Mouse (Mus musculus) forebrain, embryonic 11.5 days (tissue): ENCODE results near the gene Prdm10. TPM values are rescaled to one million over a fixed set of nuclear protein-coding genes. Genes with fewer than 3 reads are reported as not detected.
A peak's percentile ranks its signal among the peaks of the same experiment; 100 is the strongest.

Experiments used
- ATAC-seq: fragments of 200-750 bp; cut with Nextera tagmentation; replicated peaks from 2 replicates; pipeline ENCODE4 v1.8.0; 2017; ENCODE audit warnings: moderate TSS enrichment; ENCODE audit not compliant: low FRiP score
- DNase-seq: peaks from one replicate; pipeline ENCODE4 v3.0.0-alpha.2; 2017; ENCODE audit warnings: low spot score
- H3K27ac ChIP-seq: fragments of 300-500 bp; sonication (generic); 2 replicates; pipeline ENCODE4 v1.5.1; 2014; ENCODE audit warnings: low read depth, low read length
- H3K27me3 ChIP-seq: fragments of 300-500 bp; sonication (generic); 2 replicates; pipeline ENCODE4 v1.6.1; 2014; ENCODE audit warnings: mild to moderate bottlenecking, low read length, mixed read lengths; ENCODE audit not compliant: control insufficient read depth, insufficient read depth
- H3K36me3 ChIP-seq: fragments of 300-500 bp; sonication (generic); 2 replicates; pipeline ENCODE4 v1.6.1; 2014; ENCODE audit warnings: mild to moderate bottlenecking, low read length, moderate library complexity, mixed read lengths; ENCODE audit not compliant: control insufficient read depth, insufficient read depth
- H3K4me1 ChIP-seq: fragments of 300-500 bp; sonication (generic); replicated peaks from 2 replicates; pipeline ENCODE4 v1.6.1; 2014; ENCODE audit warnings: low read length, mixed read lengths; ENCODE audit not compliant: control insufficient read depth, insufficient read depth
- H3K4me2 ChIP-seq: fragments of 300-500 bp; sonication (generic); 2 replicates; pipeline ENCODE4 v1.6.1; 2014; ENCODE audit warnings: low read depth, mild to moderate bottlenecking, low read length, moderate library complexity, mixed read lengths; ENCODE audit not compliant: severe bottlenecking
- H3K4me3 ChIP-seq: fragments of 300-500 bp; sonication (generic); 2 replicates; pipeline ENCODE4 v1.5.1; 2014; ENCODE audit warnings: low read depth, low read length
- H3K9ac ChIP-seq: fragments of 300-500 bp; sonication (generic); 2 replicates; pipeline ENCODE4 v1.6.1; 2014; ENCODE audit warnings: low read length
- H3K9me3 ChIP-seq: fragments of 300-500 bp; sonication (generic); 2 replicates; pipeline ENCODE4 v1.6.1; 2016; ENCODE audit warnings: low read length, mixed read lengths; ENCODE audit not compliant: control insufficient read depth
- WGBS: fragments of 180-500 bp; shearing (Covaris S2); extraction: QIAGEN DNeasy Blood & Tissue Kit; methylation state at CpG from one replicate; pipeline ENCODE4 v1.1.7; 2014; 5-methylcytosine and 5-hydroxymethylcytosine counted together
- polyA plus RNA-seq: library from polyadenylated mRNA; unstranded; fragments of >200 nt; fragmentation: Nextera tagmentation; extraction: Ambion mirVana; gene quantifications from 2 replicates; pipeline ENCODE4 v1.2.1, GENCODE M21; 2014

The Prdm10 gene
- polyA plus RNA-seq, 1 experiment from 2014 or later = 10.1 TPM

DNA sequence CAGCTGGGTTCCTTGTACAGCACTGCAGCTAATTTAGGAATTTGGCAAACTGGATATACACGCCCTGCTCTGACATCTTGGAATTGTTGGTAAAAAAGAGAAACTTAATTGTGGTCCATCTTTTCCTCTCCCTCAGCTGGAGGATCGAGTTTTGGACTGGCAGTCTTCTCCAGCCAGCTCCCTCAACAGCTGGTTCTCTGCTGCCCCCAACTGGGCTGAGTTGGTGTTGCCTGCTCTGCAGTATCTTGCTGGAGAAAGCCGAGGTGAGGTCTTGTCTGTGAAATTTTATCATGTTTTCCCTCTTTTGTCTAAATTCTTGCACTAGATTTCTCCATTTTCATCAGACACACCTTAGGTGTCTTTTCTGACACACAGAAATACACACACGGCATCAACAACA is 120.1 kb downstream of the Prdm10 start:
- Histone ChIP-seq H3K36me3 (peaks cover 30% of the 10 kb centered on the region), H3K4me2 (no peak overlapping the region), H3K27ac (no peak overlapping the region), H3K9ac (no peak overlapping the region), H3K4me3 (no peak overlapping the region), H3K4me1 (no peaks in the 10 kb centered on the region), H3K9me3 (no peaks in the 10 kb centered on the region), H3K27me3 (no peaks in the 10 kb centered on the region)
- WGBS = 57% methylated on average over 4 of the region's 4 CpGs
- DNase-seq = peak; percentile 85
- ATAC-seq = no peak

DNA sequence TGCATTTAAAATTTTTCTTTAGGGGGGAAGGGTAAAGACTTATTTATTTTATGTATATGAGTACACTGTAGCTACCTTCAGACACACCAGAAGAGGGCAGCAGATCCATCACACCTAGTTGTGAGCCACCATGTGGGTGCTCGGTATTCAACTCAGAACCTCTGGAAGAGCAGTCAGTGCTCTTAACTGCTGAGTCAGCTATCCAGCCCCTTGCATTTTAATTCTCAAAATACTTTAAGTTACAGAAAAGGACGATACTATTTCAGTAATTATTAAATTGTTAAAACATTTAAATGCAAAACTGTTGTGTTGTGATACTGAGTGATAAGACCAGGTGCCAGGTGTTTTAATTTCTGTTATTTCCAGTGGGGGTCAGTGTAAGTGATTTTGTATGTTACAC is 124.0 kb downstream of the Prdm10 start:
- Histone ChIP-seq H3K4me1 (no peaks in the 10 kb centered on the region), H3K9me3 (no peaks in the 10 kb centered on the region), H3K27me3 (no peaks in the 10 kb centered on the region), H3K27ac (no peak overlapping the region), H3K9ac (no peak overlapping the region), H3K4me2 (no peak overlapping the region), H3K36me3 (peaks cover 26% of the 10 kb centered on the region), H3K4me3 (no peak overlapping the region)
- ATAC-seq (no peak), DNase-seq (no peak)
- WGBS = 90% methylated on average over 2 of the region's 2 CpGs

DNA sequence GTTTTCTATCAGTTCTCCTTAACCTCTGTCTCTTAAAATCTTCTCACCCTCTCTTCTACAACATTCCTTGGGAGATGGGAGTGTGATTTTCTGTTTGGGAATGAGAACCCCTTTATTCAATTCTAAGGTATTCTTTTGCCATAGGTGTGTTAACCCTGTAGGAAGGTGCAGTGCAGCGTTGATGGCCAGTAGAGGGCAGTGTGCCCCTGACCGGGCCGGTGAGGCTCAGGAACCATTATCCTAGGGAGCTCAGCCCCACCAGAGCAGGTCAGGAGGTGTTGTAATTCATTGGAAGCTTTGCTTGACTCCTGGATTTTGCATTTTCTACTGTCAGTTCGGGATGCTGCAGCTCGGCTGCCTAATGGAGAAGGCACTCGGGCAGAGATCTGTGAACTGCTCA is 124.9 kb downstream of the Prdm10 start:
- Histone ChIP-seq H3K9me3 (no peaks in the 10 kb centered on the region), H3K27me3 (no peaks in the 10 kb centered on the region), H3K27ac (no peak overlapping the region), H3K4me3 (no peak overlapping the region), H3K36me3 (peaks cover 29% of the 10 kb centered on the region), H3K4me2 (no peak overlapping the region), H3K9ac (no peak overlapping the region), H3K4me1 (no peaks in the 10 kb centered on the region)
- peak; percentile 60 for DNase-seq
- ATAC-seq = no peak
- 64% methylated on average over 6 of the region's 6 CpGs for WGBS

DNA sequence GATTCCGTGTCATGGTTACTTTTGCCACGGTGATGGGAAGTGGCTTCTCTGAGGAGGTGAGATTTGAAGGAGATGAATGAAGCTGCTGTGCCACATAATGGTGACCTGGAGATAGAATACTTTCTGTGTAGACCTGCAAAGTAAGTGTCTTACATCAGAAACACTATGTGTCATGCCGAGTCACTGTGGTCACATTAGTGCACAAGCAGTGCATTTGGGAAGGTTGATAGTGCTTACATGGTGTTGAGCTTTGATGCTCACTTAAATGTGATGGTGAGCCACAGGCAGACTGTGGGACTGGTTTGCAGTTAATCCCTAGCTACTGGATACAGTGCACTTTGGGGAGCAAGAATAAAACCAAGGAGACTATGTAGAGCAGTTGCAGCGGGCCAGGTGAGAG is 131.8 kb downstream of the Prdm10 start:
- H3K4me3 ChIP-seq = no peak overlapping the region
- no peak overlapping the region for H3K4me2 ChIP-seq
- H3K9me3 ChIP-seq = no peaks in the 10 kb centered on the region
- H3K27me3 ChIP-seq = no peaks in the 10 kb centered on the region
- H3K27ac ChIP-seq = no peak overlapping the region
- ATAC-seq = no peak
- peaks cover 12% of the 10 kb centered on the region; the same call in 1 of the 2 replicates for H3K36me3 ChIP-seq
- 96% methylated on average over 4 of the region's 4 CpGs for WGBS
- H3K4me1 ChIP-seq = no peaks in the 10 kb centered on the region
- no peak for DNase-seq
- H3K9ac ChIP-seq = no peak overlapping the region

DNA sequence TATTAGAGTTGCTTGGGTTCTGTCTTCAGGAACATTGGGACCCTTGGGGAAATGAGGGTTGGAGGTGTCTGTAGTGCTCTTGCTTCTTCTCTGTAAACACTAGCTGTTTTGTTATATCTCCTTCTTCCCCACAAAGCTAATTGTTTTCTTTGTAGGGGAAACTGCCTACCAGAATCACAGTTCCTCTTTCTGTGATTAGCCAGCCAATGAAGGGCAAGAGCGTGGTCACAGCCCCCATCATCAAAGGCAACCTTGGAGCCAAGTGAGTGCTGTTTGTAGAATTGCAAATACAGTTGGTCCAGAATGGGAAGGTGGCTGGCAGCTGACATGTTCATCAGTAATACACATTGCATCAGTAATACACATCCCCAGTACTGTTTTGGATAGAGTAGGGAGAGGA is 138.5 kb downstream of the Prdm10 start:
- Histone ChIP-seq H3K27ac (no peak overlapping the region), H3K4me2 (no peak overlapping the region), H3K9ac (no peak overlapping the region), H3K4me3 (no peak overlapping the region), H3K9me3 (no peaks in the 10 kb centered on the region), H3K36me3 (peaks cover 23% of the 10 kb centered on the region), H3K4me1 (no peaks in the 10 kb centered on the region), H3K27me3 (no peaks in the 10 kb centered on the region)
- no peak for DNase-seq
- WGBS = 100% methylated on average over 1 of the region's 1 CpGs
- no peak for ATAC-seq

DNA sequence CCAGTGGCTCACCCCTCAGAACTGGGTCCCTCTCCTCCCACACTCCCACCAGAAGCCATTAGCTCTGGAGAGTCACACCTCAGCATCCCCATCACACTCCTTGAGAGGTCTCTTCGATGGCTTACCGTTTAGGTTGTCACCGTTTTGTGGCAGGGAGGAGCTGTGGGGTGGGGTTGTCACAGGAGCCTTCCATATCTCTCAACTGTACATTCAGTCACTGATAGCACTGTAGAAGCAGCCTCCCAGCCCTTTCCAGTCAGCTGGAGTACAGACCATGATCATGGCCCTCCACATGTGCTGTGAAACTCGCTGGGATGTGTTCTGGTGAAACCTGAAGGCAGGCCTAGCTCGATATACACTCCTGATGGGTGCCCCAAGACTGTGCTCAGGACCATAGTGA is 141.8 kb downstream of the Prdm10 start:
- Histone ChIP-seq H3K27ac (no peak overlapping the region), H3K9me3 (no peaks in the 10 kb centered on the region), H3K4me2 (no peak overlapping the region), H3K4me1 (no peaks in the 10 kb centered on the region), H3K4me3 (no peak overlapping the region), H3K27me3 (no peaks in the 10 kb centered on the region), H3K36me3 (peaks cover 15% of the 10 kb centered on the region), H3K9ac (no peak overlapping the region)
- no peak for DNase-seq
- ATAC-seq = no peak
- 90% methylated on average over 5 of the region's 5 CpGs for WGBS

DNA sequence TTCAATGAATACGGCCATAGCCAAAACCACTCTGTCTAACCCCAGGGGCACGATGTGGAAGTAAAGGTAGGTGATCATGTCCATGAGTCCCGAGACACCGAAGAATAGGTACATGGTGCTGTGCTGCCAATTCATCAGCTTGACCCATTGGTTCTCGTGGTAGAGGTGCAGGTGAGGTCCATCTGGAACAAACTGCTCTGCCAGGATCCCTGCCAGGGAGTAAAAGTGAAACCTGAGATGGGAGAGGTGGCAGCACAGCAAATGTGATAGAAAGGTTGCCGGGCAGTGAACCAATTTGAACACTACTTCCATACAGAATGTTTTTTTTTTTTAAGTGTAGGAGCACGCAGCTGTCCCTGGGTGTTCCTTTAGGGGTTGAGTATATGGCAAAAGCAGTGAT is 148.6 kb downstream of the Prdm10 start:
- no peaks in the 10 kb centered on the region for H3K36me3 ChIP-seq
- DNase-seq (no peak), ATAC-seq (no peak)
- no peak overlapping the region for H3K4me3 ChIP-seq
- no peak overlapping the region for H3K4me2 ChIP-seq
- H3K9ac ChIP-seq = no peak overlapping the region
- H3K27ac ChIP-seq = no peak overlapping the region
- H3K27me3 ChIP-seq = no peaks in the 10 kb centered on the region
- H3K9me3 ChIP-seq = no peaks in the 10 kb centered on the region
- 92% methylated on average over 7 of the region's 7 CpGs for WGBS
- no peaks in the 10 kb centered on the region for H3K4me1 ChIP-seq

DNA sequence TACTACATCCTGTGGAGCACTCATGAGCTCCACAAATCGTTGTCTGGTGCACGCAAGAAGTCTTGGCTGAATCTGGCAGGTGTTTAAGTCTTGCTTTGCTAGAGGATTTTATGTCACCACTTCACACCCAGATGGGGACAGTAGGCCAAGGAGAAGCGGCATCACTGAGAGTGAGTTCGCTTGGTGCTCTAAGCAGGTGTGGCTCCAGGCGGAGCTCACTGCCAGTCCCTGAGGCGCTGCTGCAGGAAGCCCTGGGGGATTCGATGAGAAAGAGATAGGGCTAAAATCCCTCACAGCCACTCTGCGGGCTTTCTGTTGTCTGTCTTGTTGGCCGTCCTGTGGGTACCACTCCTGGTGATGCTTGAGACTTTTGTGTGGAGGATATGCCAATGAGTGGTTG is 149.7 kb downstream of the Prdm10 start:
- Histone ChIP-seq H3K4me1 (no peaks in the 10 kb centered on the region), H3K9me3 (no peaks in the 10 kb centered on the region), H3K4me3 (no peak overlapping the region), H3K4me2 (no peak overlapping the region), H3K9ac (no peak overlapping the region), H3K27ac (no peak overlapping the region), H3K36me3 (no peaks in the 10 kb centered on the region), H3K27me3 (no peaks in the 10 kb centered on the region)
- WGBS = 69% methylated on average over 9 of the region's 9 CpGs
- no peak for DNase-seq
- ATAC-seq = no peak
